Mouse (Mus musculus): ENCODE results near the gene Hnf4a. TPM values are rescaled to one million over a fixed set of nuclear protein-coding genes. Genes with fewer than 3 reads are reported as not detected.

The Hnf4a gene
- polyA plus RNA-seq, 1 experiment from 2014 or later = not detected

DNA sequence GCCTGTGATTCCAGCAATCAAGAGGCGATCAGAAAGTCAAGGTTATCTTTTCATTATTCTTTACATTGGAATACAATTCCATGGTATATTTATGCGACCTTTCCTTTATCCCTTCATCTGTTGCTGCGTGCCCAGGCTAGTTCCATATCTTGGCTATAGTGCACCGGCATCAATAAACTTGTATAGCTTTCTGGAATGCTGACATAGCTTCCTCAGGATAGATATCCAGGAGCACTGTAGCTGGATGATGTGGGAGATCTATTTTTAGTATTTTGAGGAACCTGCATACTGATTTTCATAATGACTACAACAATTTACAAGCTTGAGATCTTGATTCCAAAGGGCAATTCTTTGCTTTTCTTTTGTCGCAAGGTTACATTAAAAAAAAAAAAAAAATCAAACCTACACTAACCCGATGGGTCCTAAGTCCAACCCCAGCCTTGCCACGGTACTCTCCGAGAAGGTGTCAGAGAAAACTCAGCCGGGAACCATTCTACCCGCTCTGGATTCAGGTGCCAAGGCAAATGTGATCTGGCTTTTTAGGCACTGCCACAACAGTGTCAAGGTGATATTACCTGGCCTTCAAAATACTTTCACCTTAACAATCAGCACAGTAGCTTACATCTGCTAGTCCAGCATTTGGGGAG lies 87.2 kb downstream of the Hnf4a start:
- Histone ChIP-seq H3K4me1 (replicated peaks; ENCODE audit: control insufficient read depth, insufficient read depth, low read length) (no peaks in the 10 kb centered on the region), H3K36me3 (replicated peaks; ENCODE audit: control insufficient read depth, insufficient read depth) (no peaks in the 10 kb centered on the region)
- 90% methylated on average over 10 of the region's 10 CpGs for WGBS

DNA sequence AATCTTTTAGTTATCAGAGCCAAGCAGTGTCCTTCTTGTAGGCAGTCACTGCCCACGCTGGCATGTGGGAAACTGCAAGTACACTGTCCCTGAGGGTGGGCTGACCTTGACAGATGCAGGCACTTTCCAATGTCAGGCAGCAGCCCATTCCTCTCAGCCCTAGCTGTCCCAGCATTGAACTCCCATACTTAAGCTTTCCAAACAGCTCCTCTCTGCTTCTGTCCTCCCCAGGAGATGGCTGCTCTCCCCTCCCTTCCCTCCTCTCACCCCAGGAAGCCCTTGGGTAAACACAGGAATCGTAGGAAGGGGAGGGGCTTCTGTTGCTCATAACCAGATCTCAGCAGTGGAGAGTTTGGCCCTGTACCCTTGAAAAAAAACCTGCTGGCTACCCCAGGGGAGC lies 88.5 kb downstream of the Hnf4a start:
- ATAC-seq (ENCODE audit: low FRiP score) (no peak), DNase-seq (ENCODE audit: low spot score) (no peak)
- Histone ChIP-seq H3K9me3 (ENCODE audit: control insufficient read depth, low read length) (no peaks in the 10 kb centered on the region), H3K27ac (no peak overlapping the region), H3K36me3 (replicated peaks; ENCODE audit: control insufficient read depth, insufficient read depth) (no peaks in the 10 kb centered on the region), H3K9ac (no peak overlapping the region), H3K4me1 (replicated peaks; ENCODE audit: control insufficient read depth, insufficient read depth, low read length) (no peaks in the 10 kb centered on the region), H3K27me3 (ENCODE audit: control insufficient read depth, insufficient read depth, low read length) (no peaks in the 10 kb centered on the region), H3K4me3 (replicated peaks; ENCODE audit: low read length) (no peak overlapping the region), H3K4me2 (replicated peaks) (no peak overlapping the region)
- WGBS = 15% methylated on average over 2 of the region's 2 CpGs

More for the DNA sequence above, 87.2 kb downstream of the Hnf4a start:
- Histone ChIP-seq H3K27me3 (ENCODE audit: control insufficient read depth, insufficient read depth, low read length) (no peaks in the 10 kb centered on the region), H3K9ac (no peak overlapping the region), H3K4me3 (replicated peaks; ENCODE audit: low read length) (no peak overlapping the region), H3K4me2 (replicated peaks) (no peak overlapping the region), H3K27ac (no peak overlapping the region), H3K9me3 (ENCODE audit: control insufficient read depth, low read length) (no peaks in the 10 kb centered on the region)
- DNase-seq (ENCODE audit: low spot score) = no peak
- ATAC-seq (ENCODE audit: low FRiP score) = no peak

DNA sequence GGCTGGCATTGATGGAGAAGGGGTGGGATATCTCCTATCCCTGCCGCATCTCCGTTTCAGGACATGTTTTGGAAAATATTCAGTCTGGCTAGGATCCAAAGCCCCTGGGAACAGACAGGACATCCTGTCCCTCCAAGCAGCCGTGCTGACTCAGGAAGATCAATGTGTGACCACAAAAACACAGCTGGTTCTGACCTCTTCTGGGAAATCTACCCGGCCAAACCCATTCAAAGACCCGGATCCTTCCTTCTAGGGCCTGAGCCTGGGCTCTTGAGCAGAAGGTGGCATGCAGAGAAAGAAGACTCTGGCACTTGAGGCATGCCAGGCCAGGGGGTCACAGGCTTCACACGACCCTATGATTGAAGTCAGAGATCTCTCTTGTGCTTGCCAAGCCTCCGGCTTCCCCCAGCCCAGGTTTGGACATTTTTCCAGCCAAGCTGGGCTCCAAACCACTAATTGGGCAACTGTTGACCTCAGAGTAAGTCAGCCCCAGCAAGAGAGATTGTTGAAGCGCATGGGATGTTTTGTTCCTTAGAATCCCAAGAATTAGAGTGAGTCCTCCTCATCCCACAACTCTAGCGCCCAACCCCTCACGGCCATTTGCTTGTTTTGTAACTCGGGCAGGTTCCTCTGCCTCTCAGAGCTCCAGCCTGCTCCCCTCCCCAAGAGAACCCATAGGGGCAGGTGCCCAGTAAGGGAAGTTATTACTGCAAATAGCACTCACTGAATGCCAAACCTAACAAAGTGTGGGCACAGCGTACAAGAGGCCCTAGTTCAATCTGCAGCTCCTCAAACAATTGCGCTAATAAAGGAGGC lies 89.7 kb downstream of the Hnf4a start:
- no peak overlapping the region for H3K9ac ChIP-seq
- H3K4me2 ChIP-seq (replicated peaks) = no peak overlapping the region
- H3K4me3 ChIP-seq (replicated peaks; ENCODE audit: low read length) = no peak overlapping the region
- H3K27me3 ChIP-seq (ENCODE audit: control insufficient read depth, insufficient read depth, low read length) = no peaks in the 10 kb centered on the region
- peak overlapping the region; percentile 5; the same call in 1 of the 2 replicates for H3K27ac ChIP-seq
- no peaks in the 10 kb centered on the region for H3K4me1 ChIP-seq (replicated peaks; ENCODE audit: control insufficient read depth, insufficient read depth, low read length)
- H3K9me3 ChIP-seq (ENCODE audit: control insufficient read depth, low read length) = no peaks in the 10 kb centered on the region
- WGBS = 73% methylated on average over 13 of the region's 13 CpGs
- no peaks in the 10 kb centered on the region for H3K36me3 ChIP-seq (replicated peaks; ENCODE audit: control insufficient read depth, insufficient read depth)
- DNase-seq (ENCODE audit: low spot score) (no peak), ATAC-seq (ENCODE audit: low FRiP score) (no peak)

DNA sequence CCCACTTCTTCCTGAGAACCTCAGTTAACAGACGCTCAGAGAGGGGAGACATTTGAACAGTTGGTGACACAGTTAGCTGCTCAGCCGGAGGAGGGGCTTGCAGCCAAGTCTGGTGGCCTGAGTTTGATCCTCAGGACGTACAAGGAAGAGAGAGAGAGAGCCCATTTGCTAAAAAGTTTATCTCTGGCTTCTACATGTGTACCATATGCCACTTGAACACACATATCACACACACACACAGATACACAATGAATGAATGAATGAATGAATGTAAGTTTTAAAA lies 90.2 kb downstream of the Hnf4a start:
- no peak overlapping the region for H3K27ac ChIP-seq
- 68% methylated on average over 3 of the region's 3 CpGs for WGBS
- ATAC-seq (ENCODE audit: low FRiP score) = no peak

DNA sequence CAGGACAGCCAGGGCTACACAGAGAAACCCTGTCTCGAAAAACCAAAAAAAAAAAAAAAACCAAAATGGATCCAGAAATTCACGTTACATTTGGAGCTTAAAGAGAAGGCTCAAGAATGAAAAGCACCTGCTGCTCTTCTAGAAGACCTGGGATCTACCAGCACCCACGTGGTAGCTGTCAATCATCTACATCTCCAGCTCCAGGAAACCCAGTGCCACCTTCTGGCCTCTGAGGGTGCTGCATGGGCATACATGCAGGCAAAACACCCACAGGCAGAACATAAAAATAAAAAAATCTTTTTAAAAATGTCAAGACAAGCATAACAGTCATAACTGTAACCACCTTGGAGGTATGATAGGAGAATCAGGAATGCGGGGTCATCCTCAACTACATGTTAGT lies 91.1 kb downstream of the Hnf4a start:
- no peak overlapping the region for H3K4me3 ChIP-seq (replicated peaks; ENCODE audit: low read length)
- no peaks in the 10 kb centered on the region for H3K36me3 ChIP-seq (replicated peaks; ENCODE audit: control insufficient read depth, insufficient read depth)
- peaks cover 4% of the 10 kb centered on the region for H3K4me1 ChIP-seq (replicated peaks; ENCODE audit: control insufficient read depth, insufficient read depth, low read length)
- H3K9me3 ChIP-seq (ENCODE audit: control insufficient read depth, low read length) = no peaks in the 10 kb centered on the region
- DNase-seq (ENCODE audit: low spot score) (no peak), ATAC-seq (ENCODE audit: low FRiP score) (no peak)
- no peaks in the 10 kb centered on the region for H3K27me3 ChIP-seq (ENCODE audit: control insufficient read depth, insufficient read depth, low read length)
- WGBS = 59% methylated on average over 4 of the region's 4 CpGs
- H3K9ac ChIP-seq = no peak overlapping the region
- no peak overlapping the region for H3K27ac ChIP-seq
- no peak overlapping the region for H3K4me2 ChIP-seq (replicated peaks)

More for the DNA sequence above, 90.2 kb downstream of the Hnf4a start:
- H3K27me3 ChIP-seq (ENCODE audit: control insufficient read depth, insufficient read depth, low read length) = no peaks in the 10 kb centered on the region
- H3K4me1 ChIP-seq (replicated peaks; ENCODE audit: control insufficient read depth, insufficient read depth, low read length) = peaks cover 3% of the 10 kb centered on the region; the same call in 1 of the 2 replicates
- no peak overlapping the region for H3K4me3 ChIP-seq (replicated peaks; ENCODE audit: low read length)
- H3K9me3 ChIP-seq (ENCODE audit: control insufficient read depth, low read length) = no peaks in the 10 kb centered on the region
- H3K4me2 ChIP-seq (replicated peaks) = no peak overlapping the region
- H3K36me3 ChIP-seq (replicated peaks; ENCODE audit: control insufficient read depth, insufficient read depth) = no peaks in the 10 kb centered on the region
- DNase-seq (ENCODE audit: low spot score) = no peak
- H3K9ac ChIP-seq = no peak overlapping the region

DNA sequence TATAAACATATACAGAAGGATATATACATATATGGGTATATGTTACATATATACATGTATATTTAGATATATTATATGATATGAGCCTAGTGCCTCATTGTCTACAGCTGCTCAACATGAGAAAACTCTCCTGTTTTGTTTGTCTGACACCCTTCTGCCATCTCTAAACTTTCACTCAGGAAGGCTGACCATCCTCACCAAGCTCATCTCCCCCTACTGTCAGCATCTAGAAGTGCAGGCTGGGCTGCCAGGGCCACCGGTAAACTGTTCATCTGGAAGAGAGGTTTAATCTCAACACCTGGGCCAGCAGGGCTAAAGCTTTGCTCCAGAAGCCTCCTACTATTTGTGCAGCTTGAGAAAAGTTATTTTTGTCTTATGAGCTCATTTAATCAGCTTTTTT lies 92.6 kb downstream of the Hnf4a start:
- Histone ChIP-seq H3K9me3 (ENCODE audit: control insufficient read depth, low read length) (no peaks in the 10 kb centered on the region), H3K27ac (no peak overlapping the region), H3K4me1 (replicated peaks; ENCODE audit: control insufficient read depth, insufficient read depth, low read length) (peaks cover 12% of the 10 kb centered on the region), H3K4me3 (replicated peaks; ENCODE audit: low read length) (no peak overlapping the region), H3K4me2 (replicated peaks) (no peak overlapping the region), H3K9ac (no peak overlapping the region), H3K36me3 (replicated peaks; ENCODE audit: control insufficient read depth, insufficient read depth) (no peaks in the 10 kb centered on the region), H3K27me3 (ENCODE audit: control insufficient read depth, insufficient read depth, low read length) (no peaks in the 10 kb centered on the region)
- DNase-seq (ENCODE audit: low spot score) (peak; percentile 82), ATAC-seq (ENCODE audit: low FRiP score) (no peak)
- 8% methylated on average over 1 of the region's 1 CpGs for WGBS

DNA sequence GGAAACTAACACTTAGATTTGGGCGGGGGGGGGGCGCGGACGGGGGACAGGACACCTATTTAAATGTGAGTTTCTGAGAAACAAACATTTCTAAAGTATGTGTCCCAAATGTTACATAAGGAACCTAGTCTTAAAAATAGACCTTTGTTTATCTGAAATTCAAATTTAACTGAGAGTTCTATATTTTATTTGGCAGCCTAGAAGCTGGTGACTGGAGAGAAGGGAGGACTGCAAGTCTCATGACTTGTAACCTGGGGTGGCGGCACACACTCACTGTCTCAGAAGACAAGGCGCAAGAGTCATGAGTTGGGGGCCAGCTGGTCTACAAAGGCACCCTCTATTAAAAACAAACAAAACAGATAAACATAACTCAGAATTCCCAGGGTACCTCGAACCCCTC lies 94.5 kb downstream of the Hnf4a start:
- no peak overlapping the region for H3K4me3 ChIP-seq (replicated peaks; ENCODE audit: low read length)
- no peaks in the 10 kb centered on the region for H3K36me3 ChIP-seq (replicated peaks; ENCODE audit: control insufficient read depth, insufficient read depth)
- peaks cover 12% of the 10 kb centered on the region for H3K4me1 ChIP-seq (replicated peaks; ENCODE audit: control insufficient read depth, insufficient read depth, low read length)
- ATAC-seq (ENCODE audit: low FRiP score) (no peak), DNase-seq (ENCODE audit: low spot score) (no peak)
- H3K4me2 ChIP-seq (replicated peaks) = no peak overlapping the region
- no peak overlapping the region for H3K9ac ChIP-seq
- no peak overlapping the region for H3K27ac ChIP-seq
- H3K9me3 ChIP-seq (ENCODE audit: control insufficient read depth, low read length) = no peaks in the 10 kb centered on the region
- H3K27me3 ChIP-seq (ENCODE audit: control insufficient read depth, insufficient read depth, low read length) = no peaks in the 10 kb centered on the region
- WGBS = 92% methylated on average over 7 of the region's 7 CpGs

DNA sequence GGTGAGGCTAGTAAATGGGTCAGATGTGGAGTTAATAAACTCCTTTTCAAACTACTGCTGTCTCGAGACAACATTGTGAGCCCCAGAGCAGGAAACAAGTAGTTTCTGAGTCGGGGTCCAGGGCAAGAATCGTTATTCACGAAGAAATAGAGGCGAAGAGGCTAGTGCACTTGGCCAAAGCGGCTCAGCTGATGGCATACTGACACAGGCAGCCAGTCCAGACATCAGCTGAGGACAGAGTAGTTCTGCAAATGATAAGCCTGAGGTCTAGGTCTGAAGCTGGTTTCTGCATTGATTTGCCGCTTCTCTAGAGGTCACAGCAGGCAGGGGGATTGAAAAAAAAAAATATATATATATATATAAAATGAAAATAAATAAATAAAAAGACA lies 95.1 kb downstream of the Hnf4a start:
- Histone ChIP-seq H3K4me1 (replicated peaks; ENCODE audit: control insufficient read depth, insufficient read depth, low read length) (peaks cover 12% of the 10 kb centered on the region), H3K9ac (peak overlapping the region; percentile 93; the same call in 1 of the 2 replicates), H3K4me3 (replicated peaks; ENCODE audit: low read length) (peak overlapping the region; percentile 73; the same call in 1 of the 2 replicates), H3K4me2 (replicated peaks) (peak overlapping the region; percentile 82), H3K9me3 (ENCODE audit: control insufficient read depth, low read length) (no peaks in the 10 kb centered on the region), H3K27ac (0 out of 2 replicates have a peak overlapping the region, but pooled peaks have one; percentile 91), H3K27me3 (ENCODE audit: control insufficient read depth, insufficient read depth, low read length) (no peaks in the 10 kb centered on the region), H3K36me3 (replicated peaks; ENCODE audit: control insufficient read depth, insufficient read depth) (no peaks in the 10 kb centered on the region)
- ATAC-seq (ENCODE audit: low FRiP score) (no peak), DNase-seq (ENCODE audit: low spot score) (no peak)
- WGBS = 78% methylated on average over 7 of the region's 7 CpGs

DNA sequence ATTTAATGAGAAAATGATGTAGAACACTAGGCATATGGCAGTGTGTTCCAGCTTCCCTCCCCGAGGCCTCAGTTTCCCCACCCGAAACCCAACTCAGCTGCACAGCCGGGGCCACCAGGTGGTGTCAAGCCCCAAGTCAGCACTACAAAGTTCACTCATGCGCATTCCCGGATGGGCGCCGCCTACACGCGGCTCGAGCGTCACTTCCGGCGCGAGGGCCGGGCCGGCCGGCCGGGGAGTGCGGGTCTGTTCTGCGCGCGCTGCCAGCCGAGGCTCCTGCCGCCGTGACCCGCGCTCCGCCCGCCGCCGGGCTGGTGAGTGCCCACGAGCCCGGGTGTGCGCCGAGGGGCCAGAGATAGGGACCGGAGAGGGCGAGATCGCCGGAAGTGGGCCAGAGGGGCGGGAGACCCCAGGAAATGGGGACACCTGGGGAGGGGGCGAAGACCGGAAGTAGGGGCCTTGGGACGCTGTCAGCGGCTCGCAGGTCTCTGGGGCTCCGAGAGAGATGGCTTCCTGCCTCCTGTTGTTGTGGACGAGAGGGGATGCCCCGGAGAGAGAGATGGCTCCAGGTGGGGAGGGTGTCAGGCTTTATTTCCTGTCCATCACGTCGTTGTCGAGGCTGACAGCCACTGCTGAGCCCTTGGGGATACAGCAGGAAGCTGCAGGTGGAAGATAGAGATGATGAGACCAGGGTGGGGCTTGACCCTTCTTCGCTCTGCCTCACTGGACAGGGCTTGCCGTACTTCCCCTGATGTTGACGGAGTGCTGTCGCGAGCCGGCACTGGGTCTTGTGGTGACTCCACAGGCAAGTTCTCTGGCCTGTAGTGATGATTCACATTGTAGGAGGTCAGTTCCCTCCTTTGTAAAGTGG lies 95.7 kb downstream of the Hnf4a start, which contains the start of gene Ttpal:
Ttpal (plus strand) TSS at position 214 of the 871 bp plus-strand sequence.
- ATAC-seq (ENCODE audit: low FRiP score) (peak; percentile 96), DNase-seq (ENCODE audit: low spot score) (peak; percentile 92)
- 2% methylated on average over 55 of the region's 57 CpGs for WGBS
- Histone ChIP-seq H3K27me3 (ENCODE audit: control insufficient read depth, insufficient read depth, low read length) (no peaks in the 10 kb centered on the region), H3K4me2 (replicated peaks) (peak within 1 kb of the TSS; percentile 82), H3K9me3 (ENCODE audit: control insufficient read depth, low read length) (no peaks in the 10 kb centered on the region), H3K9ac (peak within 1 kb of the TSS; percentile 93), H3K4me3 (replicated peaks; ENCODE audit: low read length) (peak within 1 kb of the TSS; percentile 73), H3K27ac (peak within 1 kb of the TSS; percentile 91), H3K4me1 (replicated peaks; ENCODE audit: control insufficient read depth, insufficient read depth, low read length) (peaks cover 12% of the 10 kb centered on the region), H3K36me3 (replicated peaks; ENCODE audit: control insufficient read depth, insufficient read depth) (peaks cover 3% of the 10 kb centered on the region; the same call in 1 of the 2 replicates)

Measured in hindbrain, embryonic 14.5 days (tissue).